Mouse (Mus musculus) olfactory bulb, adult 2 months (tissue): ENCODE measurements around the gene Ell. TPM values are rescaled to one million over a fixed set of nuclear protein-coding genes. Genes with fewer than 3 reads are reported as not detected.

Source experiments
- H3K27ac ChIP-seq: fragments of 200-500 bp; 2 replicates; pipeline ENCODE4 v1.5.1; 2012; ENCODE audit warnings: low read depth, low read length; ENCODE audit not compliant: insufficient read depth
- H3K4me1 ChIP-seq: fragments of 200-500 bp; 2 replicates; pipeline ENCODE4 v1.6.1; 2012; ENCODE audit warnings: low read length; ENCODE audit not compliant: control insufficient read depth, insufficient read depth
- H3K4me3 ChIP-seq: fragments of 200-500 bp; 2 replicates; pipeline ENCODE4 v1.5.1; 2012; ENCODE audit warnings: mild to moderate bottlenecking, low read depth, low read length, moderate library complexity; ENCODE audit not compliant: insufficient read depth
- CTCF ChIP-seq: fragments of 200-500 bp; IDR thresholded peaks from 2 replicates; pipeline ENCODE4 v1.5.1; 2012; ENCODE audit warnings: low read depth, mild to moderate bottlenecking, low read length, moderate library complexity; ENCODE audit not compliant: insufficient read depth
- POLR2A ChIP-seq: fragments of 200-500 bp; IDR thresholded peaks from 2 replicates; pipeline ENCODE4 v1.6.1; 2012; ENCODE audit warnings: mild to moderate bottlenecking, low read depth, low read length, moderate library complexity; ENCODE audit not compliant: insufficient read depth
- WGBS: fragments of 180-500 bp; shearing (Covaris S2); methylation state at CpG from one replicate; pipeline ENCODE4 v1.1.7; 2018; 5-methylcytosine and 5-hydroxymethylcytosine counted together
- polyA plus RNA-seq: library from polyadenylated mRNA; stranded (reverse); fragments of >200 nt; gene quantifications from 2 replicates; pipeline ENCODE4 v1.2.4, GENCODE M21; 2012; ENCODE audit warnings: low replicate concordance; ENCODE audit not compliant: missing spikeins, insufficient read depth, insufficient read length

Gene Ell
- polyA plus RNA-seq, 1 experiment: not detected

GRCm38 (mm10) chr8:70605871-70606779, 66.9 kb downstream of the Ell start:
- 89% methylated on average over 9 of the region's 9 CpGs for WGBS
- TF ChIP-seq CTCF (no peak), POLR2A (no peak)
- Histone ChIP-seq H3K27ac (no peak overlapping the region), H3K4me3 (peak overlapping the region; percentile 87; the same call in 1 of the 2 replicates), H3K4me1 (peaks cover 78% of the 10 kb centered on the region)

DNA sequence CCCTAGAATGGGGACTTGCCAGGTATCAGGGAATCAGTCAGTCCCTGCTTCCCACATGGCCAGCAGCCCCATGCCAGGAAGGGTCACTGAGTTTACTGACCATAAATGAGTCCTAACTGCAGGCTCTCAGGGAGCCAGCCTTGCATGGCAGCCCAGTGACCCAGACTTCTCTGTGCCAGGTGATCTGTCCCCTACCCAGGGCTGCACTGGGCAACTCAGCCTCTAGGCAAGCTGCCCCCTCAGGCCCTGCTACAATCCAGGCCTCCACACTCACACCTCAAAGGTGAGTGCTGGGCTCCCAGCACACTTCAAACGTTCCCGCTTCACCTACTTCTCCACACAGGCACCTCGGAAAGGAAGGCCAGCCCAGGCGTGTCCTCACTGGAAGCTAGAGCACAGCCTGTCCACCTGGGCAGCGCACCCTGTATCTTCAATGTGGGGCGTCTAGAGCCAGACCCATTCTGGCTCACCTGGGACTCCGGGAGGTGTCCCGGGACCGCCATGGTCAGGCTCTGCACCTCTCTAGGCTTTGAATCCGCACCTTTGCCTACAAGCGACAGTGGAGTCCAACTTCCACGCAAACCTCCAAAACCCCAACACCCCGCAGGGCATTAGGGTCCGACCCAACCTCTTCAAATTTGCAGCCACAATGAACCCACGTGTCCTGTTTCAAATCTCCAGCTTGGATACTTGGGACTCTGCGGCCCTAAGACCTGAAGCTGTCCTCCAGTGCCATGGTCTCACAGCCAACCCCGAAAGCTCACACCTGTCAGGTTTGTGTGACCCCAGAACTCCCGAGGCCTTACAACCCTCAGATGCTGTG, 67.7 kb downstream of the Ell start:
- WGBS: 60% methylated on average over 18 of the region's 18 CpGs
- Histone ChIP-seq H3K27ac (peak overlapping the region; percentile 85; the same call in 1 of the 2 replicates), H3K4me3 (peak overlapping the region; percentile 87), H3K4me1 (peaks cover 79% of the 10 kb centered on the region)
- TF ChIP-seq CTCF (peak; percentile 29; the same call in 1 of the 2 replicates), POLR2A (no peak)

DNA sequence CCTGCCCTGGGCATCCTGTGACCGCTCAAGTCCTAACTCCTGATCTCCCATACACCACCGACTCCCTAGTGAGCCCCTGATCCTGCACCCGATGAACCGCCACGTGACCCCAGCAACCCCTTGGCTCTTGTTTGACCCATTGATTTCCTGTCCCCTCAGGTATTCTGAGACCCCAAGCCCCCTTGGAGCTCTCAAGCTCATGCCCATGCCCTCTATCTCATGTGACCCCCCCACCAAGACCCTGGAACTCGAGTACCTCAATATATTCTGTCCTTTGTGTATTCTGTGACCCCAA, 68.3 kb downstream of the Ell start:
- peak overlapping the region; percentile 87 for H3K4me3 ChIP-seq
- H3K4me1 ChIP-seq: peaks cover 73% of the 10 kb centered on the region
- H3K27ac ChIP-seq: peak overlapping the region; percentile 85
- no peak for TF ChIP-seq CTCF
- no peak for TF ChIP-seq POLR2A
- WGBS: 17% methylated on average over 6 of the region's 6 CpGs

- H3K4me3 ChIP-seq: peak overlapping the region; percentile 87
- peaks cover 72% of the 10 kb centered on the region for H3K4me1 ChIP-seq
- WGBS: under 1% methylated on average over 84 of the region's 84 CpGs
- peak overlapping the region; percentile 85 for H3K27ac ChIP-seq
- TF ChIP-seq CTCF (no peak), POLR2A (peak; percentile 95; the same call in 1 of the 2 replicates)
Measured at GRCm38 (mm10) chr8:70607898-70608748, 68.9 kb downstream of the Ell start.

GRCm38 (mm10) chr8:70608749-70609367, 69.6 kb downstream of the Ell start, which contains the start of gene Ssbp4:
Gene Ssbp4 (minus strand): TSS chr8:70608872.
- no peak for TF ChIP-seq POLR2A
- WGBS: 5% methylated on average over 26 of the region's 26 CpGs

DNA sequence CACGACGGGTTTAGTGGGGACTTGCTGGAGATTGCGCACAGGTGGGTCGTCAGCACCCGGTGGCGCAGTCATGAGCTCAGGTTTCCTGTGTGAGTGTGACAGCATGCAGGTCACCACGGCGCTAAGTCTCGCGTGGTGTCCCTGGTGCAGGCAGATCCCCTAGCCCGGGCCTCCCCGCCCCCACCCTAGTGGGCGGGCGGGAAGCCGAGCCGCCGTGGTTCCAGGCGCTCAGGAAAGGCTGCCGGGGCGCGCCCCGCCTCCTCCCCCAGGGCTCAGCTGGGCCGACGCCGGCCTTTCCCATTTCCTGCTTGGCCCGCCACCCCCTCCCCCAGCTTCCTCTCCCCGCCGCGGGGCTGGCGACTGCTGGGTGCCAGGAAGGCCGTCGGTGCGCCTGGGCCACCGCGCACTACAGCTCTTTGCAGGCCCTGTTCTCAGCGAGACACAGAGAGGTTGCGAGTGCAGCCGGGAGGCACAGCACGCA, 70.2 kb downstream of the Ell start:
- Histone ChIP-seq H3K4me1 (peaks cover 67% of the 10 kb centered on the region), H3K4me3 (peak overlapping the region; percentile 44), H3K27ac (peak overlapping the region; percentile 93)
- TF ChIP-seq POLR2A: no peak
- TF ChIP-seq CTCF: no peak
- under 1% methylated on average over 36 of the region's 39 CpGs for WGBS

More at GRCm38 (mm10) chr8:70608749-70609367, 69.6 kb downstream of the Ell start, which contains the start of gene Ssbp4:
- H3K27ac ChIP-seq: peak within 1 kb of the TSS; percentile 93
- H3K4me3 ChIP-seq: peak within 1 kb of the TSS; percentile 87
- H3K4me1 ChIP-seq: peaks cover 72% of the 10 kb centered on the region

DNA sequence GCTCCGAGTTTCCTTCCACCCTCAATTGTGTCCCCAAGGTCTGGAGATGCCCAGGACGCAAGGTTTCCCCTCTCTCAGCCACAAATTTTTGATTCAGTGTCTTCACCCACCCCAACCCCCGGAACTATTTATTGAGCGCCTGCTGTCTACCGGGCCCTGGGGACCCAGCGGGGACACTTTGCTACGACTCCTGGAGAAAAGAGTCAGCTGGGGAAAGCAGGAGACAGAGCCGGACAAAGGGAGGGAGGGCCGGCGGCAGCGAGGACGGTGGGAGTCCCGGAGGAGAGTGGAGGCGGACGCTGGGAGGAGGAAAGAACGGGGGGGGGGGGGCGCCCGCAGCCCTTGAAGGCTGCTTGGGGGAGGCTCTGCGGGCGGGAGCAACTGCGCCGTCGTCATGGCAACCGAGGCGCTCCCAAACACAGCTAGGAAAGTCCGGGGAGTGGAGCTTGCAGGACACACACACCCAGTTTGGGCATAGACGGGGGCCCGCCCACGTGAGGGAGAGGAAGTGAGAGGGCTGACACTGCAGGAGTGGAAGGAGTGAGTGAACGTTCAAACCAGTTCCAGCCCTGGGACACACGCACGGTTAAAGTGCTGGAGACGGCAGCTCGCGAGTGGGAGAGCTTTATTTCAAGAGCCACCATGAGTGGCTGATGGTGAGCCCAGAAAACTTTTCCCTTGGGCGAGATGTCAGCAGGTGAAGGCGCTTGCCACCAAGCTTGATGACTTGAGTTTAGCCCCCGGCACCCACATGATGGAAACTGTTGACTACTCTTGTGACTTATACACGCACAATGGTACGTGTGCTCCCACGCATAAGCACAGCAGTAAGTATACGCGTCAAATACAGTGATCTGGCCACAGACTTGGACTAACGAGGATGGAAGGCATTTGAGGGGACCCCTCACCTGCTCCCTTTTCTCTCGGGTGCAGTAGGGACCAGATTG, 70.9 kb downstream of the Ell start:
- H3K4me1 ChIP-seq: peaks cover 60% of the 10 kb centered on the region
- peak overlapping the region; percentile 44 for H3K4me3 ChIP-seq
- H3K27ac ChIP-seq: peak overlapping the region; percentile 93
- WGBS: under 1% methylated on average over 44 of the region's 45 CpGs
- TF ChIP-seq CTCF (no peak), POLR2A (0 out of 2 replicates have a peak, but pooled peaks have one; percentile 17)
